Mouse (Mus musculus): Measurements from ENCODE around the gene Birc3.
A peak's percentile ranks its signal among the peaks of the same experiment; 100 is the strongest.
"Not testable (repeated sequence)": the region's sequence is repeated elsewhere in the genome, so short reads cannot be mapped to it uniquely, and the experiment has no call there.

Gene Birc3

GRCm38 (mm10) chr9:7866981-7867380 is 6.0 kb downstream of the Birc3 start:
- peak; percentile 25 for DNase-seq

GRCm38 (mm10) chr9:7860976-7861375 is 12.0 kb downstream of the Birc3 start:
- no peak for DNase-seq

- no peak for DNase-seq
These were observed 17.1 kb downstream of the Birc3 start for GRCm38 (mm10) chr9:7855912-7856311.

- DNase-seq, result peak; percentile 30
These were observed 17.6 kb downstream of the Birc3 start for GRCm38 (mm10) chr9:7855374-7855773.

- DNase-seq, result not testable (repeated sequence)
These were observed 18.8 kb downstream of the Birc3 start for GRCm38 (mm10) chr9:7854196-7854595.

- DNase-seq, result no peak
These were observed 20.4 kb downstream of the Birc3 start for GRCm38 (mm10) chr9:7852346-7853230.

- no peak for DNase-seq
These were observed 21.1 kb downstream of the Birc3 start for GRCm38 (mm10) chr9:7851841-7852240.

GRCm38 (mm10) chr9:7848191-7848590 is 24.8 kb downstream of the Birc3 start:
- DNase-seq, result no peak

- DNase-seq, result no peak
These were observed 26.3 kb downstream of the Birc3 start for GRCm38 (mm10) chr9:7846667-7847199.

GRCm38 (mm10) chr9:7845216-7845895 is 27.6 kb downstream of the Birc3 start:
- DNase-seq, result no peak

GRCm38 (mm10) chr9:7841221-7841620 is 31.8 kb downstream of the Birc3 start:
- no peak for DNase-seq

GRCm38 (mm10) chr9:7837806-7838440 is 35.1 kb downstream of the Birc3 start:
- peak; percentile 66 for DNase-seq

- DNase-seq, result peak; percentile 98
These were observed 35.8 kb downstream of the Birc3 start, which contains the start of gene Birc2 for GRCm38 (mm10) chr9:7836905-7837805. TSS of gene Birc2 (minus strand) at chr9:7837064.

- DNase-seq, result peak; percentile 73
These were observed 36.7 kb downstream of the Birc3 start for GRCm38 (mm10) chr9:7836331-7836730.

- DNase-seq, result no peak
These were observed 37.7 kb downstream of the Birc3 start for GRCm38 (mm10) chr9:7835302-7835701.

GRCm38 (mm10) chr9:7833421-7833820 is 39.6 kb downstream of the Birc3 start:
- no peak for DNase-seq

GRCm38 (mm10) chr9:7829531-7830528 is 43.2 kb downstream of the Birc3 start:
- peak; percentile 50 for DNase-seq

- DNase-seq, result no peak
These were observed 44.3 kb downstream of the Birc3 start for GRCm38 (mm10) chr9:7828706-7829105.

GRCm38 (mm10) chr9:7824916-7825315 is 48.1 kb downstream of the Birc3 start:
- DNase-seq, result no peak

GRCm38 (mm10) chr9:7822758-7823157 is 50.2 kb downstream of the Birc3 start:
- DNase-seq, result no peak

GRCm38 (mm10) chr9:7805101-7805506 is 67.9 kb downstream of the Birc3 start:
- DNase-seq, result no peak
